ENCODE assay signal across 19 mouse cellular contexts in the genomic region with DNA sequence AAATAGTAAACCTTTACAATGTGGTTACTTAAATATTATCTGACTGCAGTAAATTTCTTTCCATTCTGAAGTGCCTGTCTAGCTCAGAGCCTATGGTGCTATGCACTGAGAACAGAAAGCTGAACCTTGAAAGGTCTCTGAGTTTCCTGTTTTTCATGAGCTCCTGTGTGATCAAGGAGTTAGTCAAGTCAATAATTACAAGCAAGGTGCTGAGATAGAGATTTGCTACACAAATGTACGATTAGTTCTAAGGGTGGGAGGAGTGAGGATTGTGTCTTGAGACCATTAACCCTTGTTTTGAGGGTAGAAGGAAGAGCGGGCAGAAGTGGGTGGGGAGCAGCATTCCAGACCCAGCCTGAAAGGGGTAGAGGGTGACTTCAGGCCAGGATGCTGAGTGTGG. TPM values are rescaled to one million over a fixed set of nuclear protein-coding genes. Genes with fewer than 3 reads are reported as not detected.
A peak's percentile ranks its signal among the peaks of the same experiment; 100 is the strongest.
DNase-seq lines count a peak whose midpoint lies in the region; ATAC-seq and TF ChIP-seq lines count a peak whose summit lies in the region.
"Had no signal": no experiment of that assay in that cellular context is flagged by ENCODE, and none has a peak within 500 bp of the region (broad histone marks: within the 10 kb centered on the region; RNA-seq: fewer than 3 reads in every experiment).

No protein-coding gene starts in this region.

- H3K27ac ChIP-seq in layer of hippocampus, adult 2 months = peak overlapping the region; percentile 19; the same call in 1 of the 2 replicates
- H3K27ac ChIP-seq: forebrain, embryonic 15.5 days; hindbrain, embryonic 10.5 days; limb, embryonic 15.5 days; liver, embryonic 15.5 days; midbrain, embryonic 12.5 days; stomach, postnatal 0 days had no signal

- H3K4me3 ChIP-seq in layer of hippocampus, adult 2 months = no peak overlapping the region
- H3K4me3 ChIP-seq: forebrain, embryonic 15.5 days; hindbrain, embryonic 10.5 days; limb, embryonic 15.5 days; liver, embryonic 15.5 days; midbrain, embryonic 12.5 days had no signal

- DNase-seq in layer of hippocampus, adult 2 months (ENCODE audit: low spot score in 2 of 2) = no peak
- DNase-seq in layer of hippocampus, adult 9-10 months (ENCODE audit: low spot score) = no peak
- DNase-seq in kidney, adult 9 months = peak; percentile 87
- peak; percentile 75 for DNase-seq in naive thymus-derived CD4-positive, alpha-beta T cell, adult 2 months (ENCODE audit: low read depth)
- no peak for DNase-seq in lung, postnatal 25 days (ENCODE audit: low spot score)
- DNase-seq: adrenal gland, postnatal 10 days; cerebellum, postnatal 25 days; embryo, embryonic 11 days; gastrocnemius, postnatal 25 days; layer of hippocampus, postnatal 36 days; right cerebral cortex, postnatal 14 days had no signal

- no peak for TF ChIP-seq CTCF in layer of hippocampus, adult 2 months (conservative IDR thresholded peaks at IDR 0.05)

- peak; percentile 74 for ATAC-seq in CD4-positive, CD25-positive, alpha-beta regulatory T cell, adult 4 months
- no peak for ATAC-seq in monocyte, adult 5-6 weeks (replicated peaks; ENCODE audit: insufficient number of reproducible peaks, low FRiP score, low TSS enrichment, poor library complexity, severe bottlenecking)
- ATAC-seq: forebrain, embryonic 15.5 days had no signal

RNA-seq across cellular contexts. Expression of gene Inpp5f, which starts 16.1 kb away (rescaled TPM):
- 100 to 1,000 TPM; 108 to 111 TPM for total RNA-seq in layer of hippocampus, adult 2 months (2021)
- 10 to 100 TPM; 77.6 to 98.5 TPM for polyA plus RNA-seq in CD4-positive, CD25-positive, alpha-beta regulatory T cell, adult 4 months (2017; shearing (Covaris generic))
- total RNA-seq in monocyte, adult 5-6 weeks (2017) = 69.6 to 105 TPM (median 77.1 TPM) in 3 replicates

Comparison
In these comparisons a context has a peak if more than half of its experiments do, and no peak if none do; other contexts are left out.
1. DNase-seq: peak in kidney, adult 9 months (single experiment) and naive thymus-derived CD4-positive, alpha-beta T cell, adult 2 months (single experiment); none in layer of hippocampus, adult 2 months (0 of 2), layer of hippocampus, adult 9-10 months (single experiment) and lung, postnatal 25 days (single experiment).